Mouse (Mus musculus) embryo, embryonic 11 days (tissue): ENCODE measurements around the gene 1520401A03Rik.

Experiments used
- DNase-seq: peaks from one replicate; pipeline ENCODE4 v3.0.0-alpha.2; 2015

The 1520401A03Rik gene

GRCm38 (mm10) chr17:23664556-23665021 is 58.0 kb downstream of the 1520401A03Rik start:
- peak; percentile 69 for DNase-seq

DNA sequence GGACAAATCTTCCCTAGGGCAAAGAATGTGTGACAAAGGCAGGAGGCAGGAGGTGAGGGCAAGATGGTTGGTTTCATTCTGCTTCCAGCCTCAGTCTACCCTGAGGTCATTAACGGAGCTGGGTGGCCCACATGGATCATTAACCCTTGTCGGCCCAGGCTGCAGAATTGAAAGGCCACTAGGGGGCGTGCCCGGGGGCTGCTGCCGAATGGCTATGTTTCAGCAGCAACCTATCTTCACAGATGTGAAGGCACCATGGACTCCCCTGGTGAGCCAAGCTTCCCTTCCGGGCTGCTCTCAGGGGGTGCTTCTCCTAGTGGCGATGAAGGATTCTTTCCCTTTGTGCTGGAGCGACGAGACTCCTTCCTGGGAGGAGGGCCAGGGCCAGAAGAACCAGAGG is 61.1 kb downstream of the 1520401A03Rik start:
- no peak for DNase-seq

- DNase-seq = no peak
Measured at GRCm38 (mm10) chr17:23660876-23661200, 61.7 kb downstream of the 1520401A03Rik start.

- DNase-seq = no peak
Measured at GRCm38 (mm10) chr17:23660117-23660875, 62.3 kb downstream of the 1520401A03Rik start, which contains the start of gene Bicdl2. Gene Bicdl2 (plus strand): TSS chr17:23660506.

DNA sequence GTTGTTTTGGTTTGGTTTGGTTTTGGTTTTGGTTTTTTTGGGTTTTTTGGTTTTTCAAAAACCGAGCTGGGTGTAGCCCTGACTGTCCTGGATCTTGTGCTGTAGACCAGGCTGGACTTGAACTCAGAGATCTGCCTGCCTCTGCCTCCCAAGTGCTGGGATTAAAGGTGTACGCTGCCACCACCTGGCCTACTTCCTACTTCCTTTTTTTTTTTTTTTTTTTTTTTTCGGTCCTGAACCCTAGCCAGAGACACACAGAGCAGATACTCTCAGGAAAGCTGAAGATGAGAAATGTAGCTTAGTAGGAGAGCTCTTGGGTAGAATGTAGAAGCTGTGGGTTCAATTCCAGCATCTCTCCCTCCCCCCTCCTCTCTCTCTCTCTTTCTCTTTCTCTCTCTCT is 64.1 kb downstream of the 1520401A03Rik start:
- no peak for DNase-seq
